Mouse (Mus musculus): ENCODE results near the gene Rbm15. TPM values are rescaled to one million over a fixed set of nuclear protein-coding genes. Genes with fewer than 3 reads are reported as not detected.
"Not testable (repeated sequence)": the region's sequence is repeated elsewhere in the genome, so short reads cannot be mapped to it uniquely, and the experiment has no call there.

Gene Rbm15
- polyA plus RNA-seq, 1 experiment from 2014 or later: 17.8 TPM

DNA sequence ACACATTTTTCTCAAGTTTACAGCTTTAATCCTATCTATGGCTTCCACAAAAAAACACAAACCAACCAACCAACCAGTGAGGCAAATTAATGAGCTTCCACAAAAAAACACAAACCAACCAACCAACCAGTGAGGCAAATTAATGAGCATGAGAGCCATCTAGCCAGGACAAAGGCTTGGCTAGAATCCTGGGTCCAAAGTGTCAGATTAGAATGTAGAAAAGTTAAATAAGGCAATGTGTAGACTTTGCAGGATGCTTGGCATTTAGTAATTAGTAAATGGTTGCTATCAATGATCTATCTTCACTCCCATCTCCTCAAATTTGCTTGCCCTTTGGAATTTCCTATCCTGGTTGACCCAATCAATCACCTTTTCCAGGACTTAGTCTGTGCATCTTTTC, 11.7 kb downstream of the Rbm15 start:
- H3K4me3 ChIP-seq: no peak overlapping the region
- peaks cover 41% of the 10 kb centered on the region for H3K4me1 ChIP-seq
- no peak overlapping the region for H3K27ac ChIP-seq (replicated peaks)
- no peaks in the 10 kb centered on the region for H3K27me3 ChIP-seq (ENCODE audit: low read depth, poor library complexity, severe bottlenecking)
- no peak for DNase-seq (ENCODE audit: low spot score)
- H3K36me3 ChIP-seq: peaks cover 91% of the 10 kb centered on the region
- H3K9me3 ChIP-seq (replicated peaks): no peaks in the 10 kb centered on the region

DNA sequence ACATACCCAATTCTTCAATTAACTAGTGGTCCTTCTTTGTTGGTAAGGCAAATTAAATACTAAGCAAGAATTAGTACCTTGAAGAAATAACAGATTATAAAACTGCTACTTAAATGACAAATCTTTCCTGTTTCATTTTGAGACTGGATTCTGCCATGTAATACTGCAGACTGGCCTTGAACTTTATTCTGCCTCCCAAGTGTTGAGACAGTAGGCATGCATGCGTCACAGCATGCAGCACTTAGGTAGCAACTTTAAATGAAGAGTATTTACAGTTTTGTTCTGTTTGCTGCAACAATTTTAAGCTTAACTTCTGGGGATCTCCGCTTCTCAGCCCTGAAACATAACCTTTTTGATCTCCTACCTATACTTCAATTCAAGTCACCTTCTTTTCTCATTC, 12.3 kb downstream of the Rbm15 start:
- Histone ChIP-seq H3K27me3 (ENCODE audit: low read depth, poor library complexity, severe bottlenecking) (no peaks in the 10 kb centered on the region), H3K27ac (replicated peaks) (no peak overlapping the region), H3K4me1 (peaks cover 38% of the 10 kb centered on the region), H3K4me3 (no peak overlapping the region), H3K36me3 (peaks cover 93% of the 10 kb centered on the region), H3K9me3 (replicated peaks) (no peaks in the 10 kb centered on the region)
- WGBS: 92% methylated on average over 2 of the region's 2 CpGs
- DNase-seq (ENCODE audit: low spot score): no peak

DNA sequence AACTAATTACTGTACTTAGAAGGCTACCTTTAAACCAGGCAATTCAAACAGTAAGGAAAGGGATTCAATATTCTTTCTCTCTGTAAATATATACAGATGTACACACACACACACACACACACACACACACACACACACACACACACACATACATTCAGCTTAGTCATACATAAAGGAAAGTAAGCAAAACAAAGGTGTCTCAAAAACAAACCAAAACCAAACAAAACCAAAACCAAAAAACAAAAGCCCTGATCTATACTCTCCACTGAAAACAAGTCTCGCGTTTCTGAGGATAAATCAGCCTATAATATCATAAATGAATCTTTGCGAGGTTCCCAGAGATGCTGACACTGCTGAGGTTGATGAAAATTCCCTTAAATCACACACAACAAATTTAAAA, 16.1 kb downstream of the Rbm15 start:
- 96% methylated on average over 3 of the region's 3 CpGs for WGBS

DNA sequence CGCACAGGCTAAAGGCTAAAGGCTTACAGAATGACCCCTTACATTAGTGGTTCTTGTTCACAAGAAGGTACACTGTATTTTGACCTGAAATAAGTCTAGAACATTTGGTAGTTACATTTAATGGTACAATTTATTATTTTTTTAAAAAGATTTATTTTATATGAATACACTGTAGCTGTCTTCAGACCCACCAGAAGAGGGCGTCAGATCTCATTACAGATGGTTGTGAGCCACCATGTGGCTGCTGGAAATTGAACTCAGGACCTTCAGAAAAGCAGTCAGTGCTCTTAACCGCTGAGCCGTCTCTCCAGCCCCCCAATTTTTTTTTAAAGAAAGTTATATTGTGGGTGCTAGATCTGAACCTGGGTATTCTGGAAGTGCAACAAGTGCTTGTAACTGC, 36.6 kb downstream of the Rbm15 start:
- not testable (repeated sequence) for H3K27ac ChIP-seq (replicated peaks); H3K27me3 ChIP-seq (ENCODE audit: low read depth, poor library complexity, severe bottlenecking); H3K4me1 ChIP-seq; H3K9me3 ChIP-seq (replicated peaks); H3K4me3 ChIP-seq; DNase-seq (ENCODE audit: low spot score)
- peaks cover 24% of the 10 kb centered on the region for H3K36me3 ChIP-seq
- 70% methylated on average over 4 of the region's 4 CpGs for WGBS

More for the DNA sequence above, 16.1 kb downstream of the Rbm15 start:
- DNase-seq (ENCODE audit: low spot score): no peak
- Histone ChIP-seq H3K36me3 (peaks cover 85% of the 10 kb centered on the region), H3K4me3 (no peak overlapping the region), H3K27me3 (ENCODE audit: low read depth, poor library complexity, severe bottlenecking) (no peaks in the 10 kb centered on the region), H3K9me3 (replicated peaks) (no peaks in the 10 kb centered on the region), H3K27ac (replicated peaks) (no peak overlapping the region), H3K4me1 (peaks cover 6% of the 10 kb centered on the region; the same call in 1 of the 2 replicates)

DNA sequence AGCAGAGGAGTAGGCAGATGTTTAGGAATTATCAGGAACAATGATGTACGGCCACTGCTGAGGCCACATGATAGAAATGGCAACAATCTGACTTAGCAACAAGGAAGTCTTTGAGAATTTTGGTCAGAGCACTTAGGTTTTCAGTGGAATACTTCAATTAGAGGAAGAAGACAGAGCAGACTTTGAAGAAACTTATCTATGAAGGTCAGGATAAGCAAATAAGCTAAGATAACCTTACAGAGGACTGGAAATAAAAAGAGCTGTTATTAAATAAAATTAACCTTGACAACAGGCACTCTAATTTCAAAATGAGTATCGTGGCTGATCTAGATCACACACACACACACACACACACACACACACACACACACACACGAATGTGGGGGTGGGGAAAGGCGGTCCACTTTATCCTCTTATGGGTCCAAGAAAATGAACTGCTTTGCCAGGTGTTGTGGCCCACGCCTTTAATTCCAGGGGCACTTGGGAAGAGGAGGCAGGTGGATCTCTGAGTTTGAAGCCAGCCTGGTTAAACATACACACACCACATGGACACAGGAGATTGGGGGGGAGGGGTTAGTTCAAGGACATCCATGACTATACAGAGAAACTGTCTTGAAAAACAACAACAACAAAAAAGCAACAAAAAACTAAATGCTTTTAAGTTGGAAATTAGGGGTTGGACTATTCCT, 37.7 kb downstream of the Rbm15 start:
- H3K4me3 ChIP-seq: no peak overlapping the region
- peaks cover 15% of the 10 kb centered on the region for H3K36me3 ChIP-seq
- no peak for DNase-seq (ENCODE audit: low spot score)
- H3K9me3 ChIP-seq (replicated peaks): no peaks in the 10 kb centered on the region
- 89% methylated on average over 5 of the region's 5 CpGs for WGBS
- H3K27me3 ChIP-seq (ENCODE audit: low read depth, poor library complexity, severe bottlenecking): no peaks in the 10 kb centered on the region
- H3K4me1 ChIP-seq: no peaks in the 10 kb centered on the region
- H3K27ac ChIP-seq (replicated peaks): no peak overlapping the region

DNA sequence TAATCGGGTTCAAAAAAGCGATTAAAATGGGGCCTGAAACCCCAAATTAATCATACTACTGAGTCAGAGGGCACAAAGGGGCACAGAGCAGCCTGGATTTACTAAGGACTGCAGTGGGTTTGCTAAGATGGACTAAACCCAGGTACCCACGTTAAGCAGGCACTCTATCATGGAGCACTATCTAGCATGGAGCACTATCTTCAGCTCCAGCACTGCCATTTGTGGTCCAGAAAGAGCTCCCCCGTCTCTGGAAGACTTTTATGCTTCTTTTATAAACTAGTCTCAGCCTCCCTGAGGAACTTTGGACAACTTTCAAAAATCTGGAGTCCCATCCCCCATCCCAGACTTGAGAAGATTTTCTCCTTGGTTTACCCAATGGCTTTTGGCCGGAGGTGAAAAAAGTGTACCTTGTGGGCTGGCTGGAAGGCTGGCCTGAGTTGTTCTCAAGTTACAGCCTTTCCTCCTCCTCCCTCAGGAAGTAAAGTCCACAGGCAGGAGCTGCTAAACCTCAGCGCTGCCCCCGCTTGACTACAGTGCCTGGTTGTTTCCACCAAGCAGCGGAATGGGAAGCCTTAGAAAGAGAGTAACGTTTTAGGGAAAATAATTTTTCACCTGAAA, 42.6 kb downstream of the Rbm15 start, which contains the start of gene Slc16a4:
Gene Slc16a4 (plus strand): TSS at position 467 of the 618 bp plus-strand sequence.
- DNase-seq (ENCODE audit: low spot score): no peak
- Histone ChIP-seq H3K27me3 (ENCODE audit: low read depth, poor library complexity, severe bottlenecking) (no peaks in the 10 kb centered on the region), H3K4me3 (no peak within 1 kb of the TSS), H3K9me3 (replicated peaks) (no peaks in the 10 kb centered on the region), H3K36me3 (peaks cover 9% of the 10 kb centered on the region), H3K27ac (replicated peaks) (no peak within 1 kb of the TSS), H3K4me1 (no peaks in the 10 kb centered on the region)
- WGBS: 30% methylated on average over 9 of the region's 9 CpGs

DNA sequence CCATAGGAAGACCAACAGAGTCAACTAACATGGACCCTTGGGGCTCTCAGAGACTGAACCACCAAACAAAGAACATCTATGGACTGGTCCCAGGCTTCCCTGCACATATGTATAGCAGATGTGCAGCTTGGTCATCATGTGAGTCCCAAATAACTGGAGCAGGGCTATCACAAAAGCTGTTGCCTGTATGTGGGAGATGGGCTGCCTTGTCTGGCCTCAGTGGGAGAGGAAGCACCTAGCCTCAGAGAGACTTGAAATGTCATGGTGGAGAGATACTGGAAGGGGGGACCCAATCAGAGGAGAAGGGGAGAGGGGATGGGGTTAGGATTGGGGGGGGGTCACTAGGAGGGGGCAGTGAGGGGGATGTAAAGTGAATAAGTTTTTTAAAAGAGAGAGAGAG, 46.1 kb downstream of the Rbm15 start:
- H3K27ac ChIP-seq (replicated peaks): no peak overlapping the region
- no peaks in the 10 kb centered on the region for H3K9me3 ChIP-seq (replicated peaks)
- peaks cover 26% of the 10 kb centered on the region for H3K36me3 ChIP-seq
- no peak overlapping the region for H3K4me3 ChIP-seq
- H3K27me3 ChIP-seq (ENCODE audit: low read depth, poor library complexity, severe bottlenecking): no peaks in the 10 kb centered on the region
- H3K4me1 ChIP-seq: no peaks in the 10 kb centered on the region
- DNase-seq (ENCODE audit: low spot score): no peak

DNA sequence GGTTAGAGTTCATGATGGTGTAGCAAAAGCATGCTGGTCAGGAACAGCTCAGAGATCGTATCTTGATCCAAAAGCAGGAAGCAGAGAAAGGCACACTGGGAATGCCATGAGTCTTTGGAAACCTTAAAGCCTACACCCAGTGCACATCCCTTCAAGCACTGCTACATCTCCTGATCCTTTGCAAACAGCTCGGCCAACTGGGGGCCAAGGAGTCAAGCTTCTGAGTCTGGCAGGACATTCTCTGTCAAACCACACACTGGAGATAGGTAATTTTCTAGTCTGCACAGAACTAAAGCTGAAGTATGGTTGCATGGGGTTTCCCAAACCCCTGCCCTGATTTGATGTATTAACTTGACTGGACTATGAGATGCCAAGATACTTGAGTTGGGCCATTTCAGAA, 47.4 kb downstream of the Rbm15 start:
- H3K4me3 ChIP-seq: no peak overlapping the region
- no peaks in the 10 kb centered on the region for H3K27me3 ChIP-seq (ENCODE audit: low read depth, poor library complexity, severe bottlenecking)
- peaks cover 35% of the 10 kb centered on the region for H3K36me3 ChIP-seq
- 93% methylated on average over 2 of the region's 2 CpGs for WGBS
- no peak overlapping the region for H3K27ac ChIP-seq (replicated peaks)
- DNase-seq (ENCODE audit: low spot score): no peak
- no peaks in the 10 kb centered on the region for H3K9me3 ChIP-seq (replicated peaks)
- no peaks in the 10 kb centered on the region for H3K4me1 ChIP-seq

DNA sequence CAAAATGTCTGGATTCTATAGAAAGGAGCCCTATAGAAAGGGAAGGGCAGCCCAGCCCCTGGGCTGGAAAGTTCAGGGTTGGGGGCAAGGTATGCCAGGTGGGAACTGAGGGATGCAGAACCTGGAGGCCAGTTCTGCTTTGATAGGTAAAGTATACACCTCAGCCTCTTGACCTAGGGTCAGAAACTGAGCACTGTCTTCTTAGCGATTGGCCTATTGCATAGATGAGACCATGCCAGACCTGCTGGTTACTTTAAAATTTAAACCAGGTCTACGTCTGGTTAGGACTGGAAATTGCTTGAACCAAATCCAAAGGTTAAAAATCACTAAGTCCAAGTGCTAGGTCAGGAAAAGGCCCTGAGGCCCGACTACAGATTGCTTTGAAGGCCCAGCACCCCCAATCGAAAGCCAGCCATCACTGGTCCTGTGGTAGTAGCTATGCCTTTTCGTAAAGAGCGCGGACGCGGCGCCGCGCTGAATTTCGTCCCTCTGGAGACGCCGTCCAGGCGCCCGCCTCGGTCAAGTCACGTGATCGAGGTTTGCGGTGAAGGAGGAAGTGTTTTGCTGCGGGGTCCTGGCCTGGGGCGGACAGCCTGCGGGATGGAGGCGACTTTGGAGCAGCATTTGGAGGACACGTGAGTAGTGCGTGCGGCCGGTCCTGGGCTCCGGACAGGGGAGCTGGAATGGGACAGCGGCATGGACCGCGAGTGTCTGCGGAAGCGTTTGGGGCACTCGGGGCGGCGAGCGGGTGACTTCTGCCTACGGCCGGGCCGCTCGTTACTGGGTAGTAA, 54.8 kb downstream of the Rbm15 start, which contains the start of gene Lamtor5:
Gene Lamtor5 (plus strand): TSS at position 380 of the 791 bp plus-strand sequence.
- peak within 1 kb of the TSS; percentile 84 for H3K27ac ChIP-seq (replicated peaks)
- peak within 1 kb of the TSS; percentile 90 for H3K4me3 ChIP-seq
- no peaks in the 10 kb centered on the region; the same call in 1 of the 2 replicates for H3K27me3 ChIP-seq (ENCODE audit: low read depth, poor library complexity, severe bottlenecking)
- H3K9me3 ChIP-seq (replicated peaks): no peaks in the 10 kb centered on the region
- peaks cover 20% of the 10 kb centered on the region for H3K36me3 ChIP-seq
- WGBS: 4% methylated on average over 43 of the region's 43 CpGs
- DNase-seq (ENCODE audit: low spot score): peak; percentile 90
- peaks cover 20% of the 10 kb centered on the region for H3K4me1 ChIP-seq

DNA sequence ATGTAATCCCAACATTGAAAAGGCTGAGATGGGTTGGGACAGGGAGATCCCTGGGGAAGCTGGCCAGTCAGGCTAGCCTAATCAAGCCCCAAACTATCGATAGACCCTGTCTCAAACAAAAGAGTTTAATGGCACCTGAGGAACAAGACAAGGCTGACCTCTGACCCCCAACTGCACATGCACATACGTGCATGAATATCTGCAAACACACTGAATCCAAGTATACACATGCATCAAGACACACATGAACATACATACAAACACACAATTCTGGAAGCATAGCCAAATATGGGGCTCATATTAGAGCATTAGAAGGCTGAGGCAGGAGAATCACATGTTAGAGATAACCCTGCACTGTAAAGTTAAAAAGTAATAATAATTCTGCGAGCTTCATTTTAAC, 56.8 kb downstream of the Rbm15 start:
- no peak for DNase-seq (ENCODE audit: low spot score)
- no peak overlapping the region for H3K4me3 ChIP-seq
- 81% methylated on average over 3 of the region's 3 CpGs for WGBS
- H3K27ac ChIP-seq (replicated peaks): no peak overlapping the region
- H3K27me3 ChIP-seq (ENCODE audit: low read depth, poor library complexity, severe bottlenecking): no peaks in the 10 kb centered on the region; the same call in 1 of the 2 replicates
- no peaks in the 10 kb centered on the region for H3K9me3 ChIP-seq (replicated peaks)
- H3K4me1 ChIP-seq: peaks cover 20% of the 10 kb centered on the region
- peaks cover 1% of the 10 kb centered on the region; the same call in 1 of the 2 replicates for H3K36me3 ChIP-seq

DNA sequence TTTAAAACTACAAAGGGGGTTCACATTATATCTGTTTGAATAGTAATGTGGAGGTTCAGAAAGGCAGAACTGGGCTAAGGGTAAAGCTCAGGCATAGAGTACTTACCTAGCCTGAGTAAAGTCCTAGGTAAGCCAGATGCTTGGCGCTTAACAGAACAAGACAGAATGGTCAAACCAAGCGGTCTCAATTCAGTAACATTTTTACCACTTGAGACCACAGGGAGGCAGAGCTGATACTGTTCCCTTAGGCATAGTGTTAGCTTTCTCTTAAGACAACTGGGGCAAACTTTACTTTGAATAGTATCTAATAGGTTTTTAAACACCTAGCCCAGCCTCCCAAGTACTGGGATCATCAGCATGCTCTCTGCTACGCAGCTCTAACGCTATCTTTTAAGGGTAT, 57.5 kb downstream of the Rbm15 start:
- DNase-seq (ENCODE audit: low spot score): no peak
- no peak overlapping the region for H3K27ac ChIP-seq (replicated peaks)
- peaks cover 20% of the 10 kb centered on the region for H3K4me1 ChIP-seq
- H3K36me3 ChIP-seq: no peaks in the 10 kb centered on the region
- H3K9me3 ChIP-seq (replicated peaks): no peaks in the 10 kb centered on the region
- H3K27me3 ChIP-seq (ENCODE audit: low read depth, poor library complexity, severe bottlenecking): no peaks in the 10 kb centered on the region; the same call in 1 of the 2 replicates
- WGBS: 62% methylated on average over 4 of the region's 4 CpGs
- no peak overlapping the region for H3K4me3 ChIP-seq
